Mouse (Mus musculus): ENCODE data around the gene Gm11554. TPM values are rescaled to one million over a fixed set of nuclear protein-coding genes. Genes with fewer than 3 reads are reported as not detected.
"Not testable (repeated sequence)": the region's sequence is repeated elsewhere in the genome, so short reads cannot be mapped to it uniquely, and the experiment has no call there.

The Gm11554 gene
- not detected in 2 replicates for total RNA-seq (2017)

- ATAC-seq (replicated peaks; ENCODE audit: low read depth, poor library complexity, severe bottlenecking) = not testable (repeated sequence)
Measured at GRCm38 (mm10) chr11:99804346-99804745, at the start of gene Gm11554. Gene Gm11554, minus strand, starts transcription at chr11:99804446.

DNA sequence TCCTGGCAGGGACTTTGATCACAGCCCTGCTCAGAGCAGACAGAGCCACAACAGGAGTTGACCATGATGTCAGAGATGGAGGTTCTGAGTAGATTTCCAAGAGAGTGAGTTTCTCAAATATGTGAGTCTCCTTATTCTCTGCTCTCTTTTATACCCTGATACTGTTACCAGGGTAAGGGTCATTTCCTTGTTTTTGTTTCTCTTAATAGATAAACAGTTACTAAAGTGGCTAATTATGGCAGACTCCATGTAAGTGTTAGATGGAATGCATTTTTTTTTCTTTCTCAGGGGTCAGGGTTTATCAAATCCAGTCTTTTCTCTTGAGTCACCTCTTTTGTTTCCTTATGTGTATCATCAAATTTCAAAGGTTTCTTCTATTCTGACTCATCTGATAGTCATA, 47.3 kb upstream of the Gm11554 start, which contains the start of gene Krtap4-16:
Gene Krtap4-16 (minus strand): TSS at position 101 of the 400 bp plus-strand sequence.
- no peak for ATAC-seq (replicated peaks; ENCODE audit: low read depth, poor library complexity, severe bottlenecking)

GRCm38 (mm10) chr11:99846746-99847145, 42.5 kb upstream of the Gm11554 start:
- ATAC-seq (replicated peaks; ENCODE audit: low read depth, poor library complexity, severe bottlenecking) = no peak

GRCm38 (mm10) chr11:99842185-99842584, 37.9 kb upstream of the Gm11554 start:
- ATAC-seq (replicated peaks; ENCODE audit: low read depth, poor library complexity, severe bottlenecking) = no peak

DNA sequence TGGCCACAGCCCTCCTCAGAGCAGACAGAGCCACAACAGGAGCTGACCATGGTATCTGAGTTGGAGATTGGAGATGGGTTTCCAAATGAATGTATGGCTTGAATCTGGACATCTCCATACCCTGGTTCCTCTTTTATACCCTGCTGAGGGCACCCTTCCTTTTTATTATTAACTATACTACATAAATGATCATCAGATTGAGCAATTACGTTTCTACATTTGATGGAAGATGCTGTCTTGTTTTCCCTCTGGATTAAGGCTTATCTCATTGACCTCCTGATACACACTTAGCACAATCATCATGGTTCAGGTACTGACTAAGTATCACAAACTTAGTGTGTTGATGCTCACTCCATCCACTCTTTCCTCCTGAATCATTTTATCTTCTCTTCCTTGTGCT, 33.7 kb upstream of the Gm11554 start, which contains the start of gene 2300003K06Rik:
Gene 2300003K06Rik (minus strand): TSS at position 101 of the 400 bp plus-strand sequence.
- no peak for ATAC-seq (replicated peaks; ENCODE audit: low read depth, poor library complexity, severe bottlenecking)

DNA sequence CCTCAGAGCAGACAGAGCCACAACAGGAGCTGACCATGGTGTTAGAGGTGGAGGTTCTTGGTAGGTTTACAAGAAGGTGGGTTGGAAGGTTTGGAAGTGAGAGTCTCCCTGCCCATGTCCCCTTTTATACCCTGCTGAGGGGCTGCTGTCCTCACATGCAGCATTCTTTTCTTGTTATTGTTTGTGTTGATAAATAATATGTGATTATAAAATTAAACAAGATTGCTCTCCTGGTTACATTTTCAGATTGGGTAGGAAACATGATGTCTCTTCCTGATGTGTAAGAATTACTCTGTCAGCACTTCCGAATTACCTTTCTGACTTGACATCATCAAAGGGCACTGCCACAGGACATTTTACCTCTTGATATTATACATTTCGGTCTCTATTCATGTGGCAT, 11.3 kb upstream of the Gm11554 start, which contains the start of gene Gm11564:
Gene Gm11564 (minus strand): TSS at position 101 of the 400 bp plus-strand sequence.
- ATAC-seq (replicated peaks; ENCODE audit: low read depth, poor library complexity, severe bottlenecking) = not testable (repeated sequence)

- ATAC-seq (replicated peaks; ENCODE audit: low read depth, poor library complexity, severe bottlenecking) = not testable (repeated sequence)
Measured at GRCm38 (mm10) chr11:99809792-99810191, 5.5 kb upstream of the Gm11554 start, which contains the start of gene Krtap4-13. Gene Krtap4-13, minus strand, starts transcription at chr11:99809892.

DNA sequence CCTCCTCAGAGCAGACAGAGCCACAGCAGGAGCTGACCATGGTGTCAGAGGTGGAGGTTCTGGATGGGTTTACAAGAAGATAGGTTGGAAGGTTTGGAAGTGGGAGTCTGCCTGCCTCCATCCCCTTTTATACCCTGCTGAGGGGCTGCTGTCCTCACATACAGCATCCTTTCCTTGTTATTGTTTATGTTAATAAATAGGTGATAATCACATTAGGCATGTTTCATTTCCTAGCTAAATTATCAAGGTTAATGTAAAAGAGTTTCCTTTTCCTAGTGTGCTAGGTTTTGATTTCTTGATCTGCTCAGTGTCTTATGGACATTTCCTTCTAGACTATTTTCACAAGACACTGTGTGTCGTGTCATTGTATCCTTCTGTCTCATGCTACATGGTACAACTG, 5.4 kb downstream of the Gm11554 start, which contains the start of gene Gm11569:
Gene Gm11569 (minus strand): TSS at position 101 of the 400 bp plus-strand sequence.
- ATAC-seq (replicated peaks; ENCODE audit: low read depth, poor library complexity, severe bottlenecking) = not testable (repeated sequence)

GRCm38 (mm10) chr11:99793367-99793766, 10.9 kb downstream of the Gm11554 start, which contains the start of gene Gm11596:
Gene Gm11596, minus strand, starts transcription at chr11:99793467.
- ATAC-seq (replicated peaks; ENCODE audit: low read depth, poor library complexity, severe bottlenecking) = no peak

- ATAC-seq (replicated peaks; ENCODE audit: low read depth, poor library complexity, severe bottlenecking) = not testable (repeated sequence)
Measured at GRCm38 (mm10) chr11:99784900-99785299, 19.3 kb downstream of the Gm11554 start, which contains the start of gene Krtap4-9. Gene Krtap4-9, plus strand, starts transcription at chr11:99785200.

- no peak for ATAC-seq (replicated peaks; ENCODE audit: low read depth, poor library complexity, severe bottlenecking)
Measured at GRCm38 (mm10) chr11:99780604-99781003, 23.6 kb downstream of the Gm11554 start, which contains the start of gene Krtap4-8. Gene Krtap4-8, minus strand, starts transcription at chr11:99780704.

- no peak for ATAC-seq (replicated peaks; ENCODE audit: low read depth, poor library complexity, severe bottlenecking)
Measured at GRCm38 (mm10) chr11:99778401-99778800, 25.8 kb downstream of the Gm11554 start.

GRCm38 (mm10) chr11:99772813-99773212, 31.4 kb downstream of the Gm11554 start, which contains the start of gene Gm11595:
Gene Gm11595, minus strand, starts transcription at chr11:99772913.
- ATAC-seq (replicated peaks; ENCODE audit: low read depth, poor library complexity, severe bottlenecking) = not testable (repeated sequence)

GRCm38 (mm10) chr11:99768410-99768809, 35.8 kb downstream of the Gm11554 start:
- no peak for ATAC-seq (replicated peaks; ENCODE audit: low read depth, poor library complexity, severe bottlenecking)

GRCm38 (mm10) chr11:99758877-99759276, 45.4 kb downstream of the Gm11554 start:
- ATAC-seq (replicated peaks; ENCODE audit: low read depth, poor library complexity, severe bottlenecking) = no peak

Other genes with a start within 250 kb of the Gm11554 start
- not detected in 2 replicates for gene Krtap3-2, start 247.6 kb downstream of the Gm11554 start, total RNA-seq (2017)
- gene Gm11939, start 245.0 kb downstream of the Gm11554 start, total RNA-seq (2017) = not detected in 2 replicates
- not detected in 2 replicates for gene Krtap3-1, start 237.8 kb downstream of the Gm11554 start, total RNA-seq (2017)
- not detected in 2 replicates for gene Krtap1-5, start 223.4 kb downstream of the Gm11554 start, total RNA-seq (2017)
- gene Krtap1-4, start 220.8 kb downstream of the Gm11554 start, total RNA-seq (2017) = not detected in 2 replicates
- not detected in 2 replicates for gene Krtap1-3, start 213.1 kb downstream of the Gm11554 start, total RNA-seq (2017)
- not detected in 2 replicates for gene Krtap9-3, start 206.3 kb downstream of the Gm11554 start, total RNA-seq (2017)
- gene Gm11938, start 201.1 kb downstream of the Gm11554 start, total RNA-seq (2017) = not detected in 2 replicates
- gene Gm11937, start 194.3 kb downstream of the Gm11554 start, total RNA-seq (2017) = not detected in 2 replicates
- gene Krtap2-4, start 189.6 kb downstream of the Gm11554 start, total RNA-seq (2017) = not detected in 2 replicates
- not detected in 2 replicates for gene Gm11562, start 184.0 kb downstream of the Gm11554 start, total RNA-seq (2017)
- not detected in 2 replicates for gene Krtap4-1, start 176.2 kb downstream of the Gm11554 start, total RNA-seq (2017)
- gene Krtap4-2, start 169.4 kb downstream of the Gm11554 start, total RNA-seq (2017) = not detected in 2 replicates
- not detected in 2 replicates for gene Krtap4-7, start 160.4 kb downstream of the Gm11554 start, total RNA-seq (2017)
- gene Gm11555, start 154.2 kb downstream of the Gm11554 start, total RNA-seq (2017) = not detected in 2 replicates
- gene Gm11563, start 145.5 kb downstream of the Gm11554 start, total RNA-seq (2017) = not detected in 2 replicates
- not detected in 2 replicates for gene Krtap4-6, start 138.5 kb downstream of the Gm11554 start, total RNA-seq (2017)
- gene Gm14190, start 113.7 kb downstream of the Gm11554 start, total RNA-seq (2017) = not detected in 2 replicates
- not detected in 2 replicates for gene Gm14180, start 70.2 kb downstream of the Gm11554 start, total RNA-seq (2017)
- gene Gm11595, start 31.5 kb downstream of the Gm11554 start, total RNA-seq (2017) = not detected in 2 replicates
- gene Krtap4-8, start 23.7 kb downstream of the Gm11554 start, total RNA-seq (2017) = not detected in 2 replicates
- not detected in 2 replicates for gene Krtap4-9, start 19.2 kb downstream of the Gm11554 start, total RNA-seq (2017)
- not detected in 2 replicates for gene Gm11596, start 11.0 kb downstream of the Gm11554 start, total RNA-seq (2017)
- gene Gm11569, start 5.5 kb downstream of the Gm11554 start, total RNA-seq (2017) = not detected in 2 replicates
- not detected in 2 replicates for gene Krtap4-13, start 5.4 kb upstream of the Gm11554 start, total RNA-seq (2017)
- gene Gm11564, start 11.2 kb upstream of the Gm11554 start, total RNA-seq (2017) = not detected in 2 replicates
- gene 2300003K06Rik, start 33.6 kb upstream of the Gm11554 start, total RNA-seq (2017) = not detected in 2 replicates
- gene Krtap4-16, start 47.2 kb upstream of the Gm11554 start, total RNA-seq (2017) = not detected in 2 replicates
- gene Gm11568, start 53.5 kb upstream of the Gm11554 start, total RNA-seq (2017) = not detected in 2 replicates
- gene Gm11559, start 60.0 kb upstream of the Gm11554 start, total RNA-seq (2017) = not detected in 2 replicates
- not detected in 2 replicates for gene Krtap9-1, start 68.9 kb upstream of the Gm11554 start, total RNA-seq (2017)
- gene Gm11567, start 74.7 kb upstream of the Gm11554 start, total RNA-seq (2017) = not detected in 2 replicates
- not detected in 2 replicates for gene Krtap31-1, start 103.5 kb upstream of the Gm11554 start, total RNA-seq (2017)
- gene Gm11565, start 110.3 kb upstream of the Gm11554 start, total RNA-seq (2017) = not detected in 2 replicates
- gene Krtap31-2, start 131.8 kb upstream of the Gm11554 start, total RNA-seq (2017) = not detected in 2 replicates
- not detected in 2 replicates for gene Krtap9-5, start 144.0 kb upstream of the Gm11554 start, total RNA-seq (2017)
- gene Krtap29-1, start 174.6 kb upstream of the Gm11554 start, total RNA-seq (2017) = not detected in 2 replicates
- gene Krtap16-1, start 182.2 kb upstream of the Gm11554 start, total RNA-seq (2017) = not detected in 2 replicates
- gene Krtap17-1, start 189.5 kb upstream of the Gm11554 start, total RNA-seq (2017) = not detected in 2 replicates
- not detected in 2 replicates for gene Krt33a, start 211.8 kb upstream of the Gm11554 start, total RNA-seq (2017)
- gene Krt33b, start 225.4 kb upstream of the Gm11554 start, total RNA-seq (2017) = not detected in 2 replicates
- not detected in 2 replicates for gene Krt34, start 237.1 kb upstream of the Gm11554 start, total RNA-seq (2017)
- gene Krt31, start 246.1 kb upstream of the Gm11554 start, total RNA-seq (2017) = not detected in 2 replicates